Mouse (Mus musculus): Measurements from ENCODE around the gene Pip4k2b.
"Not testable (repeated sequence)": the region's sequence is repeated elsewhere in the genome, so short reads cannot be mapped to it uniquely, and the experiment has no call there.

The Pip4k2b gene

GRCm38 (mm10) chr11:97748496-97748895, 4.0 kb upstream of the Pip4k2b start:
- no peak for DNase-seq

GRCm38 (mm10) chr11:97747773-97748172, 3.3 kb upstream of the Pip4k2b start:
- no peak for DNase-seq

- no peak for DNase-seq
Observed at GRCm38 (mm10) chr11:97745331-97745721, 822 bp upstream of the Pip4k2b start.

GRCm38 (mm10) chr11:97744718-97745330, 320 bp upstream of the Pip4k2b start:
- DNase-seq, result peak; percentile 97

- no peak for DNase-seq
Observed at GRCm38 (mm10) chr11:97743423-97743822, 1.1 kb downstream of the Pip4k2b start.

- no peak for DNase-seq
Observed at GRCm38 (mm10) chr11:97742591-97742990, 1.9 kb downstream of the Pip4k2b start.

- DNase-seq, result no peak
Observed at GRCm38 (mm10) chr11:97742157-97742556, 2.3 kb downstream of the Pip4k2b start.

- DNase-seq, result peak; percentile 45
Observed at GRCm38 (mm10) chr11:97740190-97740589, 4.3 kb downstream of the Pip4k2b start.

GRCm38 (mm10) chr11:97739155-97739554, 5.3 kb downstream of the Pip4k2b start:
- no peak for DNase-seq

- DNase-seq, result no peak
Observed at GRCm38 (mm10) chr11:97738703-97739102, 5.8 kb downstream of the Pip4k2b start.

- no peak for DNase-seq
Observed at GRCm38 (mm10) chr11:97737600-97737999, 6.9 kb downstream of the Pip4k2b start.

GRCm38 (mm10) chr11:97736645-97737044, 7.9 kb downstream of the Pip4k2b start:
- no peak for DNase-seq

GRCm38 (mm10) chr11:97734810-97735209, 9.7 kb downstream of the Pip4k2b start:
- not testable (repeated sequence) for DNase-seq

- DNase-seq, result no peak
Observed at GRCm38 (mm10) chr11:97733689-97734088, 10.8 kb downstream of the Pip4k2b start.

GRCm38 (mm10) chr11:97728730-97729129, 15.8 kb downstream of the Pip4k2b start:
- no peak for DNase-seq

GRCm38 (mm10) chr11:97728311-97728710, 16.2 kb downstream of the Pip4k2b start:
- no peak for DNase-seq

GRCm38 (mm10) chr11:97723709-97724108, 20.8 kb downstream of the Pip4k2b start:
- no peak for DNase-seq

GRCm38 (mm10) chr11:97721338-97721737, 23.2 kb downstream of the Pip4k2b start:
- DNase-seq, result no peak

GRCm38 (mm10) chr11:97719041-97719440, 25.5 kb downstream of the Pip4k2b start:
- DNase-seq, result no peak

GRCm38 (mm10) chr11:97718281-97718860, 26.1 kb downstream of the Pip4k2b start:
- no peak for DNase-seq

- no peak for DNase-seq
Observed at GRCm38 (mm10) chr11:97717369-97718280, 26.9 kb downstream of the Pip4k2b start.

- DNase-seq, result no peak
Observed at GRCm38 (mm10) chr11:97716021-97716420, 28.5 kb downstream of the Pip4k2b start.

Data from right cerebral cortex, postnatal 25 days (tissue).